ENCODE assay signal across 12 mouse cellular contexts in the genomic region with DNA sequence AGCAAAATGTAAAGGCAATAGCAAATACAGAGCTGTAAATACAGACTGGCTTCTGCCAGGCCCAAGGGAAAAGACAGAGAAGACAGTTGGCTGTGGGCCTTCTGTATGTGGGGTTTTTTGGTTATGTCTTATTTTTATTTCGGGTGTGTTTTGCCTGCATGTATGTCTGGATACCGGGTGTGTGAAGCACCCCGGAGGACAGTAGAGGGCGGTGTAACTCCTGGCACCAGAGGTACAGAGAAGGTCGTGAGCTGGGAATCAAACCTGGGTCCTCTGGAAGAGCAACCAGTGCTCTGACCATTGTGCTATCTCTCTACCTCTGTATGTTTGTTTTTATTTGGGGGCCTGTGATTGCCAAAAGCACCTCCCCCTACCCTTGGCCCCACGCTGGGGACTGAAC.
DNase-seq lines count a peak whose midpoint lies in the region; ATAC-seq and TF ChIP-seq lines count a peak whose summit lies in the region.
"Had no signal": no experiment of that assay in that cellular context is flagged by ENCODE, and none has a peak within 500 bp of the region (broad histone marks: within the 10 kb centered on the region; RNA-seq: fewer than 3 reads in every experiment).

No protein-coding gene starts in this region.

- no peak overlapping the region for H3K9ac ChIP-seq in forebrain, embryonic 13.5 days
- no peak overlapping the region for H3K9ac ChIP-seq in forebrain, embryonic 14.5 days (ENCODE audit: low read length)
- H3K9ac ChIP-seq in liver, embryonic 14.5 days (replicated peaks) = no peak overlapping the region
- H3K9ac ChIP-seq: embryonic facial prominence, embryonic 13.5 days had no signal

- no peak for ATAC-seq in forebrain, embryonic 13.5 days
- ATAC-seq in forebrain, embryonic 14.5 days = no peak
- ATAC-seq in liver, embryonic 14.5 days (ENCODE audit: insufficient read depth) = no peak
- ATAC-seq: forebrain, embryonic 16.5 days had no signal

- no peak overlapping the region for H3K4me2 ChIP-seq in forebrain, embryonic 13.5 days
- H3K4me2 ChIP-seq in forebrain, embryonic 14.5 days (ENCODE audit: low read length) = no peak overlapping the region
- H3K4me2 ChIP-seq in liver, embryonic 14.5 days (ENCODE audit: low read depth) = no peak overlapping the region
- H3K4me2 ChIP-seq: embryonic facial prominence, embryonic 13.5 days had no signal

- peak; percentile 47 for TF ChIP-seq CTCF in liver, embryonic 14.5 days (IDR thresholded peaks at IDR 0.05; ENCODE audit: low read depth)

- no peak overlapping the region for H3K4me3 ChIP-seq in forebrain, embryonic 13.5 days
- H3K4me3 ChIP-seq in forebrain, embryonic 14.5 days (ENCODE audit: low read depth, low read length) = no peak overlapping the region
- H3K4me3 ChIP-seq in liver, embryonic 14.5 days (ENCODE audit: insufficient read depth in 1 of 2, low read depth in 2 of 2, low read length in 2 of 2) = no peak overlapping the region
- H3K4me3 ChIP-seq: embryonic facial prominence, embryonic 13.5 days had no signal

- no peak for TF ChIP-seq EP300 in liver, embryonic 14.5 days (IDR thresholded peaks at IDR 0.05; ENCODE audit: low read depth)

- 95% methylated on average over 6 of the region's 6 CpGs for WGBS in forebrain, embryonic 13.5 days
- WGBS in forebrain, embryonic 14.5 days = 96% methylated on average over 6 of the region's 6 CpGs
- WGBS in liver, embryonic 14.5 days (ENCODE audit: insufficient replicate concordance) = 86% methylated on average over 6 of the region's 6 CpGs

- H3K36me3 ChIP-seq in forebrain, embryonic 13.5 days (ENCODE audit: poor library complexity, severe bottlenecking) = 0 out of 2 replicates have a peak, but pooled peaks cover 4% of the 10 kb centered on the region
- H3K36me3 ChIP-seq in forebrain, embryonic 14.5 days (ENCODE audit: control insufficient read depth, insufficient read depth, low read length) = no peaks in the 10 kb centered on the region
- no peaks in the 10 kb centered on the region for H3K36me3 ChIP-seq in liver, embryonic 14.5 days (replicated peaks; ENCODE audit: control insufficient read depth, insufficient read depth, low read depth)
- H3K36me3 ChIP-seq: embryonic facial prominence, embryonic 13.5 days had no signal

- H3K9me3 ChIP-seq in forebrain, embryonic 13.5 days (replicated peaks) = no peaks in the 10 kb centered on the region
- no peaks in the 10 kb centered on the region for H3K9me3 ChIP-seq in forebrain, embryonic 14.5 days (replicated peaks; ENCODE audit: control insufficient read depth, low read length)
- H3K9me3 ChIP-seq in liver, embryonic 14.5 days (ENCODE audit: control insufficient read depth, low read length) = no peaks in the 10 kb centered on the region
- H3K9me3 ChIP-seq: embryonic facial prominence, embryonic 13.5 days had no signal

- peak overlapping the region; percentile 4; the same call in 1 of the 2 replicates for H3K27ac ChIP-seq in forebrain, embryonic 13.5 days
- H3K27ac ChIP-seq in forebrain, embryonic 14.5 days (ENCODE audit: low read depth, low read length) = no peak overlapping the region
- H3K27ac ChIP-seq in liver, embryonic 14.5 days = no peak overlapping the region
- H3K27ac ChIP-seq: embryonic facial prominence, embryonic 13.5 days had no signal

- no peak for DNase-seq in forebrain, embryonic 14.5 days (ENCODE audit: low spot score)
- DNase-seq in liver, embryonic 14.5 days (ENCODE audit: low read depth in 3 of 3, low spot score in 3 of 3) = no peak
- no peak for DNase-seq in liver
- DNase-seq in A20 (ENCODE audit: low read depth, low spot score) = peak; percentile 24
- peak; percentile 24 for DNase-seq in adipocyte (ENCODE audit: low spot score)
- DNase-seq in ovary, postnatal 14 days (ENCODE audit: low spot score) = no peak
- DNase-seq in spleen, postnatal 4 days (ENCODE audit: low spot score in 2 of 2) = no peak
- DNase-seq: cerebellum, adult 9-11 months; kidney, adult 18-20 months had no signal

- peaks cover 65% of the 10 kb centered on the region for H3K4me1 ChIP-seq in forebrain, embryonic 13.5 days
- peaks cover 32% of the 10 kb centered on the region for H3K4me1 ChIP-seq in forebrain, embryonic 14.5 days (ENCODE audit: control insufficient read depth, insufficient read depth, low read length)
- H3K4me1 ChIP-seq in liver, embryonic 14.5 days (replicated peaks; ENCODE audit: control insufficient read depth in 2 of 2, insufficient read depth in 2 of 2, low read length in 1 of 2) = 0 out of 4 replicates have a peak, but pooled peaks cover 0 to 4% of the 10 kb centered on the region in 2 experiments

- no peaks in the 10 kb centered on the region for H3K27me3 ChIP-seq in forebrain, embryonic 13.5 days
- H3K27me3 ChIP-seq in forebrain, embryonic 14.5 days (replicated peaks; ENCODE audit: control insufficient read depth, insufficient read depth, low read length) = no peaks in the 10 kb centered on the region
- no peaks in the 10 kb centered on the region for H3K27me3 ChIP-seq in liver, embryonic 14.5 days (ENCODE audit: control insufficient read depth, insufficient read depth, low read length)
- H3K27me3 ChIP-seq: embryonic facial prominence, embryonic 13.5 days had no signal

Comparison
In these comparisons a context has a peak if more than half of its experiments do, and no peak if none do; other contexts are left out.
1. DNase-seq: peak in A20 (single experiment) and adipocyte (single experiment); none in forebrain, embryonic 14.5 days (single experiment), liver, embryonic 14.5 days (0 of 3), liver (single experiment), ovary, postnatal 14 days (single experiment) and spleen, postnatal 4 days (0 of 2).